Mouse (Mus musculus) megakaryocyte, adult 5-6 weeks (primary cell): Measurements from ENCODE around the gene Jrkl. TPM values are rescaled to one million over a fixed set of nuclear protein-coding genes. Genes with fewer than 3 reads are reported as not detected.
A peak's percentile ranks its signal among the peaks of the same experiment; 100 is the strongest.

Experiments
- ATAC-seq: 2 replicates; pipeline ENCODE4 v1.8.0; 2016; ENCODE audit warnings: mild to moderate bottlenecking, inconsistent platforms; ENCODE audit not compliant: poor library complexity, severe bottlenecking
- total RNA-seq, 2 experiments: library from RNA; stranded (forward) in 1 of 2; stranded (reverse) in 1 of 2; fragments of 153-499, 151-499 nt in 1 of 2; fragments of 221-1000, 200-1000 nt in 1 of 2; gene quantifications; 2 replicates each; pipeline versions ENCODE4 v1.2.3 to v1.2.4; 2015 to 2017

The Jrkl gene
- total RNA-seq (2015) = 12.0 and 13.3 TPM in 2 replicates
- 16.9 and 22.1 TPM in 2 replicates for total RNA-seq (2017)

- ATAC-seq = peak; percentile 66
Measured at GRCm38 (mm10) chr9:13245481-13245880, at the start of gene Jrkl. Jrkl (minus strand) TSS chr9:13245829.

- ATAC-seq = no peak
Measured at GRCm38 (mm10) chr9:13287482-13287881, 41.9 kb upstream of the Jrkl start.

- no peak for ATAC-seq
Measured at GRCm38 (mm10) chr9:13273219-13273618, 27.6 kb upstream of the Jrkl start.

- ATAC-seq = no peak
Measured at GRCm38 (mm10) chr9:13260980-13261379, 15.4 kb upstream of the Jrkl start.

GRCm38 (mm10) chr9:13258173-13258572 is 12.5 kb upstream of the Jrkl start:
- ATAC-seq = no peak

- no peak for ATAC-seq
Measured at GRCm38 (mm10) chr9:13256726-13257125, 11.1 kb upstream of the Jrkl start.

GRCm38 (mm10) chr9:13251251-13251650 is 5.6 kb upstream of the Jrkl start:
- ATAC-seq = no peak

GRCm38 (mm10) chr9:13248104-13248503 is 2.5 kb upstream of the Jrkl start:
- no peak for ATAC-seq

GRCm38 (mm10) chr9:13246815-13247638 is 1.4 kb upstream of the Jrkl start, which contains the start of gene Ccdc82:
Ccdc82 (plus strand) TSS chr9:13246955.
- peak; percentile 96 for ATAC-seq

- no peak for ATAC-seq
Measured at GRCm38 (mm10) chr9:13242321-13242720, 3.3 kb downstream of the Jrkl start.

- peak; percentile 79 for ATAC-seq
Measured at GRCm38 (mm10) chr9:13231545-13232216, 13.9 kb downstream of the Jrkl start.

- no peak for ATAC-seq
Measured at GRCm38 (mm10) chr9:13230553-13230952, 15.1 kb downstream of the Jrkl start.

- no peak for ATAC-seq
Measured at GRCm38 (mm10) chr9:13225872-13226271, 19.8 kb downstream of the Jrkl start.

- no peak for ATAC-seq
Measured at GRCm38 (mm10) chr9:13206369-13206768, 39.3 kb downstream of the Jrkl start.

GRCm38 (mm10) chr9:13203681-13204080 is 41.9 kb downstream of the Jrkl start:
- no peak for ATAC-seq

GRCm38 (mm10) chr9:13203109-13203508 is 42.5 kb downstream of the Jrkl start:
- no peak for ATAC-seq

- ATAC-seq = no peak
Measured at GRCm38 (mm10) chr9:13200079-13200478, 45.5 kb downstream of the Jrkl start.

GRCm38 (mm10) chr9:13195762-13196161 is 49.9 kb downstream of the Jrkl start:
- ATAC-seq = no peak

GRCm38 (mm10) chr9:13195268-13195667 is 50.4 kb downstream of the Jrkl start:
- no peak for ATAC-seq

GRCm38 (mm10) chr9:13194619-13195018 is 51.0 kb downstream of the Jrkl start:
- ATAC-seq = no peak
